Mouse (Mus musculus) brain, embryonic 14.5 days (tissue): ENCODE measurements around the gene Zfp85.

ENCODE experiments used
- CTCF ChIP-seq: fragments of 200-500 bp; IDR thresholded peaks from 2 replicates; pipeline ENCODE4 v1.5.1; 2012; ENCODE audit warnings: inconsistent platforms, mild to moderate bottlenecking, moderate library complexity, borderline replicate concordance; ENCODE audit not compliant: insufficient read depth, insufficient read length; ENCODE audit errors: extremely low read depth
- POLR2A ChIP-seq: fragments of 200-500 bp; IDR thresholded peaks from 2 replicates; pipeline ENCODE4 v1.6.1; 2012; ENCODE audit warnings: mild to moderate bottlenecking, inconsistent platforms, borderline replicate concordance; ENCODE audit not compliant: poor library complexity, insufficient read depth, insufficient read length, severe bottlenecking; ENCODE audit errors: extremely low read depth

DNA sequence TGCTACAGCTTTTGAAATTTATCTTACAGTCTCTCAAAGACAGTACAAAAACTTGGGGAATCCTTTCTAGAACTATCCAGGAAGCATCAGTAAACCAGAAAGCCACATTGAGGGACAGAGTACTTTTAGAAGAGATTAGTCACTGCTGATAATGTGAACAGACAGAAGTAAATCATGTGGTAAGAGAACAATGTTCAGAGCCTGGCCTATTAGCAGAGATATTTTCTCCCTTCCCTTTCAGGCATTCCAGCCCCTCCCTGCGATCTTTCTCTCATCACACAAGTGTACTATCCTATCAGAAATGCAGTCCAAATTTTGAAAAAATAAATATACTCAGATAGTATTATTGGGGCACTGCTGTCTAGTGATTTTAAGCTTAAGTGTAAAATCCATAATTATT is 26.9 kb downstream of the Zfp85 start:
- no peak for TF ChIP-seq POLR2A
- no peak for TF ChIP-seq CTCF
